Mouse (Mus musculus) intestine, embryonic 16.5 days (tissue): ENCODE results near the gene Tmem41b. TPM values are rescaled to one million over a fixed set of nuclear protein-coding genes. Genes with fewer than 3 reads are reported as not detected.

ENCODE experiments used
- ATAC-seq: fragments of 200-750 bp; cut with Nextera tagmentation; 2 replicates; pipeline ENCODE4 v1.8.0; 2017; ENCODE audit warnings: moderate TSS enrichment, moderate library complexity
- H3K27ac ChIP-seq: fragments of 300-500 bp; sonication (generic); 2 replicates; pipeline ENCODE4 v1.5.1; 2014; ENCODE audit warnings: mild to moderate bottlenecking, low read length
- H3K27me3 ChIP-seq: fragments of 300-500 bp; sonication (generic); replicated peaks from 2 replicates; pipeline ENCODE4 v1.6.1; 2014; ENCODE audit warnings: low read length, control low read depth, mixed read lengths; ENCODE audit not compliant: control insufficient read depth, insufficient read depth
- H3K36me3 ChIP-seq: fragments of 300-500 bp; sonication (generic); 2 replicates; pipeline ENCODE4 v1.6.1; 2014; ENCODE audit warnings: low read length, control low read depth; ENCODE audit not compliant: control insufficient read depth, insufficient read depth
- H3K4me1 ChIP-seq: fragments of 300-500 bp; sonication (generic); 2 replicates; pipeline ENCODE4 v1.6.1; 2014; ENCODE audit warnings: low read length, control low read depth, mixed read lengths; ENCODE audit not compliant: control insufficient read depth, insufficient read depth
- H3K4me2 ChIP-seq: fragments of 300-500 bp; sonication (generic); 2 replicates; pipeline ENCODE4 v1.6.1; 2014; ENCODE audit warnings: low read depth, low read length, control low read depth
- H3K4me3 ChIP-seq: fragments of 300-500 bp; sonication (generic); 2 replicates; pipeline ENCODE4 v1.5.1; 2014; ENCODE audit warnings: mild to moderate bottlenecking, low read length
- H3K9ac ChIP-seq: fragments of 300-500 bp; sonication (generic); 2 replicates; pipeline ENCODE4 v1.6.1; 2014; ENCODE audit warnings: low read depth, low read length
- H3K9me3 ChIP-seq: fragments of 300-500 bp; sonication (generic); 2 replicates; pipeline ENCODE4 v1.6.1; 2016; ENCODE audit warnings: low read length, control low read depth; ENCODE audit not compliant: control insufficient read depth
- WGBS: fragments of 180-500 bp; shearing (Covaris S2); extraction: QIAGEN DNeasy Blood & Tissue Kit; methylation state at CpG from one replicate; pipeline ENCODE4 v1.1.7; 2014; 5-methylcytosine and 5-hydroxymethylcytosine counted together
- polyA plus RNA-seq: library from polyadenylated mRNA; unstranded; fragments of >200 nt; fragmentation: Nextera tagmentation; extraction: Ambion mirVana; gene quantifications from 2 replicates; pipeline ENCODE4 v1.2.1, GENCODE M21; 2015

The Tmem41b gene
- polyA plus RNA-seq, 1 experiment from 2014 or later = 88.6 TPM

DNA sequence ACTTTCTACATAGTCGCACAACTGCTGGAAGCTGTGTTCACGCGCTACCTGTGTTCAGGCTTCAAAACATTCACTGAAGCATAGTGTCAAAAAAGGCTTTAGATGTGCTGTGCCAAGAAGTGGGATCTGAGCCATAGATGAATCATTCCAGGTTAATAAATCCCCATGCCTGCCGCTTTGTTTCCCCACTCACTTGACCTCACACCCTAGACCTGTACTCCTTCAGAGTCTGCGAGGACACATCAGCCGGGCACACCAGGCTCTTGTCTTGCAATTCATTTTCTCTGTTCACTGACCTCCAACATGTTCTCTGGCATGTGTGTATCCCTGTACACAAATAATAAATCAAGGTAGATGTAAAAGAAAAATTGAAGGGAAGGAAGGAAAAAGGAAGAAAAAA, 22.4 kb upstream of the Tmem41b start:
- H3K9ac ChIP-seq = no peak overlapping the region
- H3K4me3 ChIP-seq = no peak overlapping the region
- ATAC-seq = no peak
- H3K36me3 ChIP-seq = no peaks in the 10 kb centered on the region
- 76% methylated on average over 6 of the region's 6 CpGs for WGBS
- no peaks in the 10 kb centered on the region for H3K4me1 ChIP-seq
- no peak overlapping the region for H3K27ac ChIP-seq
- H3K9me3 ChIP-seq = no peaks in the 10 kb centered on the region
- H3K4me2 ChIP-seq = no peak overlapping the region
- no peaks in the 10 kb centered on the region for H3K27me3 ChIP-seq

DNA sequence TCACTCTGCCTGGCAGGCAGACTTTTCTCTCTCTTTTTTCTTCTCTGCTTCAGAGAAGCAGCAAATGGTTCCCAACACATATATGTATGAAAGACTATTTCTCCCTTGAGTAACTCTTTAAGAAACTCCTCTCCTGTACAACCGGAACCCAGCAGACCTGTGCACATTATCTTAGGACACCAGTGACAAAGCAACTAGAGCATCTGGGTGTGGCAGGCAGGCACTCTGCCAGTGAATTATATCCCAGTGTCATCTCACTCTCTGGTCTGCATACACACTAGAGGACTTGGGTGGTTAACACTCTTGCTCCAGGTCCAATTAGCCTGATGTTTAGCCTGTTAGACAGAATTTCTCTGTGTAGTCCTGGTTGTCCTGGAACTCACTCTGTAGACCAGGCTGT, 21.8 kb upstream of the Tmem41b start:
- Histone ChIP-seq H3K4me2 (no peak overlapping the region), H3K9ac (no peak overlapping the region), H3K36me3 (no peaks in the 10 kb centered on the region), H3K4me1 (no peaks in the 10 kb centered on the region), H3K27ac (no peak overlapping the region), H3K9me3 (no peaks in the 10 kb centered on the region), H3K27me3 (no peaks in the 10 kb centered on the region), H3K4me3 (no peak overlapping the region)
- no peak for ATAC-seq
- WGBS = 92% methylated on average over 1 of the region's 1 CpGs

DNA sequence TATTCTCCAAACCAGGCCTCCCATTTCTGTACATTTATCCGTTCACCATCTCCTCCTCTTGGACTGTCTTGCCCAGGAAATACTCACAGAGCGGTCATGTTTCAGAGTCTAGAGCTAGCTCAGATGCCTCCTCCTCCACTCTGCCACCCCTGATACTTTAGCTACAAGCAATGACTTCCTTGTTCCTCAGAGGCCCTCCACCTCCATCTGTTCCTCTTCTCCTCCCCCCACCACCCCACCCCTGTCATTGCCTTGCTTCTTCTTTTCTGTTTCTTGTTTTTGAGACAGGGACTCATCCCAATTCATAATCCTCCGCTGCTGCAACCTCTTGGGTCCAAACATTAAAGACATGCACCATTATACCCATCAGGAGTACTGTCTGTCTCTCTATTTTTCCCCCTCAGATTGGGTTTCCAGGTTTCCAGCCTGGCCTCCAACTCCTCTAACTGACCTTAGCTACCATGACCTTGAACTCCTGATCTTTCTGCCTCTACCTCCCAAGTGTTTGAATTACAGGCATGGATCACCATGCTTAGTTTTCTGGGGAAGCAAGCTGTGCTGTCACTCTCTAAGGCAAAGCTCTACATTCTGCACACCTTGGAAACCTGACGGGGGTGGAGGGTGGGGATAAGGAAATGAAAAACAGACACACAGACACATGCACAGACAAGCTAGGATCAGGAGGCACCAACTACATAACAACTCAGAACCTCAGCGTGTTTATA, 19.9 kb upstream of the Tmem41b start:
- Histone ChIP-seq H3K9me3 (no peaks in the 10 kb centered on the region), H3K4me1 (no peaks in the 10 kb centered on the region), H3K4me2 (no peak overlapping the region), H3K4me3 (no peak overlapping the region), H3K27ac (no peak overlapping the region), H3K36me3 (no peaks in the 10 kb centered on the region), H3K27me3 (no peaks in the 10 kb centered on the region), H3K9ac (no peak overlapping the region)
- ATAC-seq = no peak
- WGBS = 75% methylated on average over 5 of the region's 5 CpGs

DNA sequence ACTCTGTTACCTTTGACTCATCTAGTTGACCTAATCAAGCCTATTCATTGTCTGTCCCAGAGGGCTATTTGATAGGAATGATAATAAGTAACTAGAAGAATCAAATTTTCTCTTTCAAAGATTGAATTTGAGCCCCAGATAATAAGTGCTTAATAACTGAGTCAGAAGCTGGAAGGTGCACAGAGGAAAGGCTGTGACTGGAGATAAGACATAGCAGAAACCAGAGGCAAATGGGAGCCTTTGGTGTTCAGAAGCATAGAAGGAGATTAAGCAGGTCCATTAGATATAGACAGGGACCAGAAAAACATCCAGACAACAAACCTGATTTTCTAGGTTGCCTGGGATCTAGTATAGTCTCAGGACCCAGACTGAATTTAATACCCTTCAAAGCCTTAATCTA, 19.2 kb upstream of the Tmem41b start:
- no peaks in the 10 kb centered on the region for H3K4me1 ChIP-seq

DNA sequence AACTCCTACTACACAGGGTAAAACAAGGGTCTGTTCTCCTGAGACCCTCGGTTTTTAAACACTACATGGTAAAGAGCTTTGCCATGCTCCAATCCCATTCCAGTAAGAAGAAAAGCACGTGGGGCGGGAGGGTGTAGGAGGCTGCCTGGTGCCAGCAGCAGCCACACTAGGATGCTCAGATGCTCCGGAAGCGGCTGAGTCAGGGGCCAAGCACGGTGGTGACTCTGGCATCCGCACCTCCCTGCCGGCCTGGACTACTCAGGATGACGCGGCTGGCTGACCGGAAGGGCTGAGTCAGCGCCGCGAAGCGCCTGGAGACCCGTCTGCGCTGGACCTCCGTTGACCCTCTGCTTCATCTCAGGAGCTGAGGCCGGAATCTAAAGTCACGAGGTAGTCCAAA, 16.2 kb upstream of the Tmem41b start:
- Histone ChIP-seq H3K9ac (peak overlapping the region; percentile 32; the same call in 1 of the 2 replicates), H3K9me3 (no peaks in the 10 kb centered on the region), H3K4me1 (peaks cover 5% of the 10 kb centered on the region; the same call in 1 of the 2 replicates), H3K27ac (no peak overlapping the region), H3K36me3 (no peaks in the 10 kb centered on the region), H3K27me3 (no peaks in the 10 kb centered on the region), H3K4me3 (no peak overlapping the region; the same call in 1 of the 2 replicates), H3K4me2 (peak overlapping the region; percentile 26)
- ATAC-seq = peak; percentile 56
- 12% methylated on average over 20 of the region's 20 CpGs for WGBS

More for the DNA sequence above, 19.2 kb upstream of the Tmem41b start:
- Histone ChIP-seq H3K4me3 (no peak overlapping the region), H3K27ac (no peak overlapping the region), H3K36me3 (no peaks in the 10 kb centered on the region), H3K4me2 (no peak overlapping the region), H3K9ac (no peak overlapping the region), H3K27me3 (no peaks in the 10 kb centered on the region), H3K9me3 (no peaks in the 10 kb centered on the region)
- ATAC-seq = no peak

DNA sequence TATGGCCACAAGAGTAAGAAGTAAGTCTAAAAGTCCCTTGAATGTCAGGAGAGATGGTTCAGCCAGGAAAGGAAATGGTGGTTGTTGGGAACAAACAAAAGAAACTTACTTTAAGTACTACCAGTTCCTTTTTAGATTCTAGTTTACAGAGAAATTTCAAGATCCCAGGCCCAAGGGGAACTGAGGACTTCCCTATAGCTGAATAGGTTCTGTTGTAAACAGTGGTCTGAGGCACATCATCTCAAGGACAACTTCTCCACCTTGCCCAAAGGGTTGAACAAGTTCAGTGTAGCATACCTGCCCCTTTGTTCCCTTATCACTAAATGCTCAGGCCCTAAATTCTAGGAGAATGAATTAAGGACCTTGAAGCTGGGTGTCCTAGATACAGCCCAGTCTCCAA, 15.4 kb upstream of the Tmem41b start:
- ATAC-seq = no peak
- Histone ChIP-seq H3K27me3 (no peaks in the 10 kb centered on the region), H3K27ac (no peak overlapping the region), H3K4me2 (no peak overlapping the region), H3K4me3 (no peak overlapping the region), H3K36me3 (no peaks in the 10 kb centered on the region), H3K4me1 (peaks cover 5% of the 10 kb centered on the region; the same call in 1 of the 2 replicates), H3K9me3 (no peaks in the 10 kb centered on the region), H3K9ac (no peak overlapping the region)

DNA sequence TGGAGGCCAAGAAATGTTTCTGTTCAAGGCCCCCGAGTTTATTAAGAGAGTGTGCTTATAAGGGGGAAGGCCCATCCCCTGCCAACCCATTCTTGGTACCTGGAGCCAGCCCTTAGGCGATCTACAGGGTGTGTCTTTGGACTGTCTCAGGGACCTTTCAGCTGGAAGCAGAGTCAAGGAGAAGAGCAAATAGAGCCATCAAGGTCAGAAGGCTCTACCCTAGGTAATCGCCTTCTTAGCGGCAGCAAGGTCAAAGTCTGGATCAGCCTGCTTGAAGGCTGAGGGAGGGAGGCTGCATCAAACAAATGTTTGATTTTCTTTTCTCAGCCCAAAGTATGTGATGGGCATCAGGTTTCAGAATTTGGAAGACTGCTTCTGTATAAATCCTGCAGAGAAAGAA, 11.7 kb upstream of the Tmem41b start:
- H3K36me3 ChIP-seq = no peaks in the 10 kb centered on the region
- no peak overlapping the region for H3K9ac ChIP-seq
- no peak overlapping the region for H3K4me2 ChIP-seq
- H3K4me3 ChIP-seq = no peak overlapping the region
- no peaks in the 10 kb centered on the region for H3K9me3 ChIP-seq
- peaks cover 11% of the 10 kb centered on the region for H3K4me1 ChIP-seq
- H3K27me3 ChIP-seq = no peaks in the 10 kb centered on the region
- WGBS = 70% methylated on average over 4 of the region's 4 CpGs
- H3K27ac ChIP-seq = no peak overlapping the region
- peak; percentile 59 for ATAC-seq

DNA sequence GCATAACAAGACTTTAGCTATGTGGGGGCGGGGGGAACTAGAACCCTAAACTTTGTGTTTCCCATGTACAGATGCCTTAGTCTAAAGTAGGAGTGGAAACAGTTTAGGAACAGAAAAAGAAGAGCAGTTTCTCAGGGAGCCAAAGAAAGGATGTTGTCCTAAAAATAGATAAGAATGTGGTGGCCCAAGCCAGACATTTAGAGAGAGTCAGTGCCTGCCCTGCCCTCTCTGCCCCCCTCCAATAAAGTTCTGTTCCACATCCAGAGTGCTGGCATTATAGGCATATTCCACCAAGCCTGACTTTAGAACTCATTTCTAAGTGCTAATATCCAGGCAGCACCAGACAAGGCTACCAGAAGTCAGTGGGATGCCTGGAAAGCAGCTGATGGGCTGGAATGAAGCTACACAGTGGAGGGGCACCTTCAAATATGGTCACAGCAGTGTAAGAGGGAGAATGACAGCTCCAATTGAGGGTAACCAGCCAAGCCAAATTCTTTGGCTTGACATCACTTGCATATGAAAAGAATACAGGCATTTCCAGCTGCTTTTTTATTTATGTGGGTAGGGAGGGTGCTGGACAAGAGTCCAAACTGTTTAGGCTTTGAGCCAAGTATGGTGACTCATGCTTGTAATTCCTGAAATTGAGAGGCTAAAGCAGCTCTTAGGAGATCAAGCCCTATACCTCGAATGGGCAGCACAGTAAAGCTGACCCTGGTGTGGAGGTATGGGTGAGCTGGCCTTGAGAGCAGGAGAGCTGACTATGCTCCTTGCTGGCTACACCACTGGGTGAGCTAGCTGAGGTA, 6.6 kb upstream of the Tmem41b start:
- Histone ChIP-seq H3K27me3 (no peaks in the 10 kb centered on the region), H3K27ac (0 out of 2 replicates have a peak overlapping the region, but pooled peaks have one; percentile 25), H3K36me3 (no peaks in the 10 kb centered on the region), H3K4me3 (no peak overlapping the region), H3K9me3 (no peaks in the 10 kb centered on the region), H3K4me1 (peaks cover 10% of the 10 kb centered on the region; the same call in 1 of the 2 replicates), H3K9ac (no peak overlapping the region), H3K4me2 (no peak overlapping the region)
- ATAC-seq = peak; percentile 84
- WGBS = 50% methylated on average over 2 of the region's 2 CpGs

DNA sequence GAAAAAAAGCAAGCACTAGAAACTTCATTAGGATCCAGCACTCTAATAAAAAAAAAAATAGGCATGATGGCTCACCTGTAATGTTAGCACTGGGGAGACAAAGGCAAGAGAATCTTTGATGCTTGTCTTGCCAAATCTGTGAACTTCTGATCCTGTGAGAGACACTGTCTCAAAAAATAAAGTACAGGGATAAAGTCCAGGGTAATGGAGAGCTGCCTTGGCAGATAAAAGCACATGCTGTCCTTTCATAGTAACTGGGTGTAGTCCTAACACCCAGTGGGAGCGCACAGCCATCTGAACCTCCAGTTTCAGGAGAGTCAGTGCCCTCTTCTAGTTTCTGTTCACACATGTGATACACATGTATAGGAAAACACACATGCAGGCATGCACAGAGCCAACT, 4.6 kb upstream of the Tmem41b start:
- no peak overlapping the region for H3K4me2 ChIP-seq
- 91% methylated on average over 1 of the region's 1 CpGs for WGBS
- H3K27me3 ChIP-seq = no peaks in the 10 kb centered on the region
- no peak for ATAC-seq
- H3K36me3 ChIP-seq = no peaks in the 10 kb centered on the region
- no peaks in the 10 kb centered on the region for H3K9me3 ChIP-seq
- peaks cover 10% of the 10 kb centered on the region; the same call in 1 of the 2 replicates for H3K4me1 ChIP-seq
- no peak overlapping the region for H3K27ac ChIP-seq
- no peak overlapping the region for H3K4me3 ChIP-seq
- H3K9ac ChIP-seq = no peak overlapping the region
